Mouse (Mus musculus): ENCODE results near the gene Syt17.

Gene Syt17

GRCm38 (mm10) chr7:118462818-118463762, 15.1 kb upstream of the Syt17 start:
- DNase-seq (ENCODE audit: low read depth, low spot score), result no peak

GRCm38 (mm10) chr7:118461400-118462136, 13.5 kb upstream of the Syt17 start:
- no peak for DNase-seq (ENCODE audit: low read depth, low spot score)

GRCm38 (mm10) chr7:118453722-118454121, 5.7 kb upstream of the Syt17 start:
- no peak for DNase-seq (ENCODE audit: low read depth, low spot score)

GRCm38 (mm10) chr7:118452940-118453339, 4.9 kb upstream of the Syt17 start:
- DNase-seq (ENCODE audit: low read depth, low spot score), result no peak

- DNase-seq (ENCODE audit: low read depth, low spot score), result no peak
Measured at GRCm38 (mm10) chr7:118447291-118448133, 510 bp downstream of the Syt17 start.

- no peak for DNase-seq (ENCODE audit: low read depth, low spot score)
Measured at GRCm38 (mm10) chr7:118443895-118444485, 4.0 kb downstream of the Syt17 start.

GRCm38 (mm10) chr7:118443371-118443770, 4.7 kb downstream of the Syt17 start:
- DNase-seq (ENCODE audit: low read depth, low spot score), result no peak

GRCm38 (mm10) chr7:118441535-118441934, 6.5 kb downstream of the Syt17 start:
- DNase-seq (ENCODE audit: low read depth, low spot score), result peak; percentile 46

- DNase-seq (ENCODE audit: low read depth, low spot score), result no peak
Measured at GRCm38 (mm10) chr7:118437101-118437802, 10.8 kb downstream of the Syt17 start.

- DNase-seq (ENCODE audit: low read depth, low spot score), result no peak
Measured at GRCm38 (mm10) chr7:118428937-118429336, 19.1 kb downstream of the Syt17 start.

GRCm38 (mm10) chr7:118419491-118420180, 28.4 kb downstream of the Syt17 start:
- DNase-seq (ENCODE audit: low read depth, low spot score), result no peak

- no peak for DNase-seq (ENCODE audit: low read depth, low spot score)
Measured at GRCm38 (mm10) chr7:118414183-118414582, 33.8 kb downstream of the Syt17 start.

- DNase-seq (ENCODE audit: low read depth, low spot score), result no peak
Measured at GRCm38 (mm10) chr7:118411877-118412276, 36.1 kb downstream of the Syt17 start.

- DNase-seq (ENCODE audit: low read depth, low spot score), result peak; percentile 11
Measured at GRCm38 (mm10) chr7:118409421-118409820, 38.6 kb downstream of the Syt17 start.

GRCm38 (mm10) chr7:118405251-118405650, 42.8 kb downstream of the Syt17 start:
- DNase-seq (ENCODE audit: low read depth, low spot score), result no peak

- no peak for DNase-seq (ENCODE audit: low read depth, low spot score)
Measured at GRCm38 (mm10) chr7:118402576-118403022, 45.4 kb downstream of the Syt17 start.

GRCm38 (mm10) chr7:118401949-118402348, 46.1 kb downstream of the Syt17 start:
- DNase-seq (ENCODE audit: low read depth, low spot score), result no peak

GRCm38 (mm10) chr7:118399764-118400163, 48.3 kb downstream of the Syt17 start:
- DNase-seq (ENCODE audit: low read depth, low spot score), result no peak

GRCm38 (mm10) chr7:118390705-118391104, 57.3 kb downstream of the Syt17 start:
- DNase-seq (ENCODE audit: low read depth, low spot score), result no peak

- DNase-seq (ENCODE audit: low read depth, low spot score), result no peak
Measured at GRCm38 (mm10) chr7:118380996-118381395, 67.0 kb downstream of the Syt17 start.
